Mouse (Mus musculus): ENCODE results near the gene Ddx52. TPM values are rescaled to one million over a fixed set of nuclear protein-coding genes. Genes with fewer than 3 reads are reported as not detected.

Gene Ddx52
- 5.4 and 6.7 TPM in 2 replicates for polyA plus RNA-seq (2012; rRNA removed)

GRCm38 (mm10) chr11:83941950-83942840 lies at the start of gene Ddx52:
TSS of gene Ddx52 (plus strand) at chr11:83942062.
- H3K27ac ChIP-seq (ENCODE audit: control insufficient read depth, insufficient read depth, low read depth, low read length), result peak within 1 kb of the TSS; percentile 78

GRCm38 (mm10) chr11:83893325-83893724 lies 48.5 kb upstream of the Ddx52 start:
- Histone ChIP-seq H3K36me3 (ENCODE audit: control insufficient read depth, insufficient read depth, low read length) (no peaks in the 10 kb centered on the region), H3K4me3 (ENCODE audit: control insufficient read depth, low read depth, low read length) (no peak overlapping the region), H3K4me1 (ENCODE audit: control insufficient read depth, insufficient read depth, low read length) (no peaks in the 10 kb centered on the region), H3K27me3 (ENCODE audit: control insufficient read depth, insufficient read depth, low read length) (no peaks in the 10 kb centered on the region), H3K27ac (ENCODE audit: control insufficient read depth, insufficient read depth, low read depth, low read length) (no peak overlapping the region)
- no peak for TF ChIP-seq POLR2A (IDR thresholded peaks at IDR 0.05; ENCODE audit: control insufficient read depth, low read depth, low read length)
- no peak for TF ChIP-seq CTCF (IDR thresholded peaks at IDR 0.05; ENCODE audit: control insufficient read depth, insufficient read depth, insufficient replicate concordance, low read depth, low read length)

More at GRCm38 (mm10) chr11:83941950-83942840, at the start of gene Ddx52:
- H3K27me3 ChIP-seq (ENCODE audit: control insufficient read depth, insufficient read depth, low read length), result no peaks in the 10 kb centered on the region
- no peaks in the 10 kb centered on the region; the same call in 1 of the 2 replicates for H3K36me3 ChIP-seq (ENCODE audit: control insufficient read depth, insufficient read depth, low read length)
- TF ChIP-seq CTCF (IDR thresholded peaks at IDR 0.05; ENCODE audit: control insufficient read depth, insufficient read depth, insufficient replicate concordance, low read depth, low read length) (no peak), POLR2A (IDR thresholded peaks at IDR 0.05; ENCODE audit: control insufficient read depth, low read depth, low read length) (peak; percentile 93)
- H3K4me3 ChIP-seq (ENCODE audit: control insufficient read depth, low read depth, low read length), result peak within 1 kb of the TSS; percentile 97
- H3K4me1 ChIP-seq (ENCODE audit: control insufficient read depth, insufficient read depth, low read length), result no peaks in the 10 kb centered on the region

- no peak overlapping the region for H3K4me3 ChIP-seq (ENCODE audit: control insufficient read depth, low read depth, low read length)
- no peaks in the 10 kb centered on the region for H3K4me1 ChIP-seq (ENCODE audit: control insufficient read depth, insufficient read depth, low read length)
- H3K27ac ChIP-seq (ENCODE audit: control insufficient read depth, insufficient read depth, low read depth, low read length), result no peak overlapping the region
- TF ChIP-seq CTCF (IDR thresholded peaks at IDR 0.05; ENCODE audit: control insufficient read depth, insufficient read depth, insufficient replicate concordance, low read depth, low read length), result no peak
- TF ChIP-seq POLR2A (IDR thresholded peaks at IDR 0.05; ENCODE audit: control insufficient read depth, low read depth, low read length), result no peak
- H3K36me3 ChIP-seq (ENCODE audit: control insufficient read depth, insufficient read depth, low read length), result no peaks in the 10 kb centered on the region
- no peaks in the 10 kb centered on the region for H3K27me3 ChIP-seq (ENCODE audit: control insufficient read depth, insufficient read depth, low read length)
Observed at GRCm38 (mm10) chr11:83896430-83897410, 45.1 kb upstream of the Ddx52 start.

DNA sequence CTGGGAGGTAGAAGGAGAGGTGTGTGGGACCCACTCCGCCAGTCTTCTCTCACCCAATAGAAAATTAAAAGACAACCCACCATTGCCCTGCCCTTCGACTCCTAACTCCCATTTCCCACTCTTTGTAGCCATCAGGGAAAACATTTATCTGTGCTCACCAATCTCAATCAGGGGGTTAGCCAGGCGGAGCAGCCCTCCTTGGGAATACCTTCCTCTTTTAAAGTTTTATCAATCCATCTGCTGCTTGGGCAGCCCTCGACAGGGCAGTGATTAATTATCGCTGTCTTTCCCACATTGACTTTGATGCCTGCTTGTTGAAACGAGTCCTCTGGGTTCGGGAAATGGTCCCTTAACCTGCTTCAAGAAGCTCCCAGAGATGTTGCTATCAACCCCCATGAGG lies 44.3 kb upstream of the Ddx52 start:
- no peak overlapping the region for H3K27ac ChIP-seq (ENCODE audit: control insufficient read depth, insufficient read depth, low read depth, low read length)
- no peak overlapping the region for H3K4me3 ChIP-seq (ENCODE audit: control insufficient read depth, low read depth, low read length)
- no peaks in the 10 kb centered on the region for H3K4me1 ChIP-seq (ENCODE audit: control insufficient read depth, insufficient read depth, low read length)
- TF ChIP-seq CTCF (IDR thresholded peaks at IDR 0.05; ENCODE audit: control insufficient read depth, insufficient read depth, insufficient replicate concordance, low read depth, low read length), result no peak
- no peak for TF ChIP-seq POLR2A (IDR thresholded peaks at IDR 0.05; ENCODE audit: control insufficient read depth, low read depth, low read length)
- H3K36me3 ChIP-seq (ENCODE audit: control insufficient read depth, insufficient read depth, low read length), result no peaks in the 10 kb centered on the region
- H3K27me3 ChIP-seq (ENCODE audit: control insufficient read depth, insufficient read depth, low read length), result no peaks in the 10 kb centered on the region

DNA sequence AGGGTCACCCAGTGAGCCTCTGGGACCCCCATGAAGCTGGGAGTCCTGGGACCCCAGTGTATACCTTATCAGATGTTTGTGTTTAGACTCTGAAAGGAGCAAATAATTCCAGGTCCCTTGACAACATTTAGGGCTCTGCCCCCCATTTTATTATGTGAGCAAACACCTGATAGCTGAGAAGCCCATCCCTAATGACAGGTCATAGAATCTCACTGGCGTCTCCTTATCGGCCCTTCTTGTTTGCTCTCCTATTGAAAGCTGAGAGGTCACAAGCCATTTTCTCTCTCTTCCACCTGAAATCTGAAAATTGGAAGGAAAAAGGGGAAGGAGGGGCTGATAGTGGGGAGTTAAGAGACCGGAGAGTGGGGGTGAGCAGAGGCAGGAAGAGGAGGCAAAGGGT lies 39.0 kb upstream of the Ddx52 start:
- H3K27ac ChIP-seq (ENCODE audit: control insufficient read depth, insufficient read depth, low read depth, low read length), result no peak overlapping the region
- H3K36me3 ChIP-seq (ENCODE audit: control insufficient read depth, insufficient read depth, low read length), result no peaks in the 10 kb centered on the region
- H3K27me3 ChIP-seq (ENCODE audit: control insufficient read depth, insufficient read depth, low read length), result no peaks in the 10 kb centered on the region
- no peaks in the 10 kb centered on the region for H3K4me1 ChIP-seq (ENCODE audit: control insufficient read depth, insufficient read depth, low read length)
- H3K4me3 ChIP-seq (ENCODE audit: control insufficient read depth, low read depth, low read length), result no peak overlapping the region
- TF ChIP-seq POLR2A (IDR thresholded peaks at IDR 0.05; ENCODE audit: control insufficient read depth, low read depth, low read length) (no peak), CTCF (IDR thresholded peaks at IDR 0.05; ENCODE audit: control insufficient read depth, insufficient read depth, insufficient replicate concordance, low read depth, low read length) (no peak)

- Histone ChIP-seq H3K36me3 (ENCODE audit: control insufficient read depth, insufficient read depth, low read length) (no peaks in the 10 kb centered on the region), H3K4me1 (ENCODE audit: control insufficient read depth, insufficient read depth, low read length) (no peaks in the 10 kb centered on the region), H3K27ac (ENCODE audit: control insufficient read depth, insufficient read depth, low read depth, low read length) (no peak overlapping the region), H3K4me3 (ENCODE audit: control insufficient read depth, low read depth, low read length) (no peak overlapping the region), H3K27me3 (ENCODE audit: control insufficient read depth, insufficient read depth, low read length) (no peaks in the 10 kb centered on the region)
- TF ChIP-seq CTCF (IDR thresholded peaks at IDR 0.05; ENCODE audit: control insufficient read depth, insufficient read depth, insufficient replicate concordance, low read depth, low read length) (no peak), POLR2A (IDR thresholded peaks at IDR 0.05; ENCODE audit: control insufficient read depth, low read depth, low read length) (no peak)
Observed at GRCm38 (mm10) chr11:83905756-83906155, 36.1 kb upstream of the Ddx52 start.

GRCm38 (mm10) chr11:83908376-83908775 lies 33.5 kb upstream of the Ddx52 start:
- TF ChIP-seq CTCF (IDR thresholded peaks at IDR 0.05; ENCODE audit: control insufficient read depth, insufficient read depth, insufficient replicate concordance, low read depth, low read length), result no peak
- no peak for TF ChIP-seq POLR2A (IDR thresholded peaks at IDR 0.05; ENCODE audit: control insufficient read depth, low read depth, low read length)
- no peaks in the 10 kb centered on the region for H3K27me3 ChIP-seq (ENCODE audit: control insufficient read depth, insufficient read depth, low read length)
- H3K27ac ChIP-seq (ENCODE audit: control insufficient read depth, insufficient read depth, low read depth, low read length), result no peak overlapping the region
- no peak overlapping the region for H3K4me3 ChIP-seq (ENCODE audit: control insufficient read depth, low read depth, low read length)
- no peaks in the 10 kb centered on the region for H3K36me3 ChIP-seq (ENCODE audit: control insufficient read depth, insufficient read depth, low read length)
- H3K4me1 ChIP-seq (ENCODE audit: control insufficient read depth, insufficient read depth, low read length), result no peaks in the 10 kb centered on the region
